Mouse (Mus musculus): Measurements from ENCODE around the gene Runx2. TPM values are rescaled to one million over a fixed set of nuclear protein-coding genes. Genes with fewer than 3 reads are reported as not detected.

Gene Runx2
- total RNA-seq, 2 experiments from 2014 or later = 3.2 to 15.0 TPM

DNA sequence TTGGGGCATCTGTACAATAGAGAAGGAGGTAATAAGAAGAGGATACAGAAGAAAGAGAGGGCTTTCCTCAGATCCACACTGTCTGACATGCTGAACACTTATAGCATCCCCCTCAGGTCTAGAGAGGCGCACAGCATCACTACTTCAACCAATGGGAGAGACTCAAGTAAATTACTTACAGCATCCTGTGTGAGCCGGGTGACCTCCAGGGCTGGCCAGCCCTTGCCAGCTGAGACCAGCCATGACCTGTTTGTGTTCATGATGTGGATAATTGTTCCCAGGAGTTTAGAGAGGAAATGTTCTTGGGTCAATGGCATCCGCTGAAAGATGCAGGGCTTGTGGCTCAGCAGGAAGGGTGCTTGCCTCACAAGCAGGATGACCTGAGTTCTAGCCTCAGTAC, 308.1 kb downstream of the Runx2 start:
- no peak for ATAC-seq (replicated peaks; ENCODE audit: low FRiP score, poor library complexity, severe bottlenecking)

DNA sequence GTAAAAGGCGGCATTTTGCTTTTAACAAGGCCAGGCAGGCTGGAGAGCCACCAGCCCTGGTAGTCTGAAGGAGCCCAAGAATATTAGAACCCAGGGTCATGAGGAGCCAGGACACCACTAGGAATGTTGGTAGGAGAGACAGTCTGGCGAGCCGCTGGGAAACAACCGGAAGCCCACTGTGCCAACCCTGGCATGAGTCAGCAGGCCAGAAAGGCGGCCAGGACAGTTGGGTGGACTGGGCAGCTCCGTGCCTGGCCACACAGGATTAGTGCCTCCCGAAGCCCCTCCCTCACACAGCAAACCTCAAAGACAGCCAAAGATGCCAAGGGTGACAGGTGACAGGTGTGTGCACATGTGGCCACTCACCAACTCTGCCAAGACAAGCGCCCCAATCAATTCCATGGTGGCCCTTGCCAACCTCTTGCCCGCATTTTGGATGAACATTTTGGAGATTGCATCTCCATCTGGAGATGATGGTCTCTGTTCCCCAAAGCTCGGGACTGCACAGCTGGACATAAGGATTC, 309.7 kb downstream of the Runx2 start:
- ATAC-seq (replicated peaks; ENCODE audit: low FRiP score, poor library complexity, severe bottlenecking) = no peak

DNA sequence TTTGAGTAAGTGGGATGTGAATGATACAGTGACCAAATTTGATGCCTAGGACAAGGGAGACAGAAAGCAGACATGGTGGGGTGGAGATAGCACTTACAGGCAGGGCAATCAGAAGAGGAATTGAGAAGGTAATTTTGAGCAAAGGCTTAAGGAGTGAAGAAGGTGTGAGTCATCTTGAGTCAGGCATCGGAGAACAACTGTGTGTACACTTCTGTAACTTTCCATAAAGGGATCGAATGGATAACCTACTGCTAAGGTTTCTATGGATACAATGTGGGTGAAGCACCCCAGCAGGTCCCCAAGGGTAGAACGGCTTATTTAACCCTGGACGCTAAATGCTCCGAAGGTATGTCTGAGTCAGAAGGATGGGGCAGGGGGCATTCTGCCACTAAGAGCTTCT, 312.4 kb downstream of the Runx2 start:
- ATAC-seq (replicated peaks; ENCODE audit: low FRiP score, poor library complexity, severe bottlenecking) = no peak

DNA sequence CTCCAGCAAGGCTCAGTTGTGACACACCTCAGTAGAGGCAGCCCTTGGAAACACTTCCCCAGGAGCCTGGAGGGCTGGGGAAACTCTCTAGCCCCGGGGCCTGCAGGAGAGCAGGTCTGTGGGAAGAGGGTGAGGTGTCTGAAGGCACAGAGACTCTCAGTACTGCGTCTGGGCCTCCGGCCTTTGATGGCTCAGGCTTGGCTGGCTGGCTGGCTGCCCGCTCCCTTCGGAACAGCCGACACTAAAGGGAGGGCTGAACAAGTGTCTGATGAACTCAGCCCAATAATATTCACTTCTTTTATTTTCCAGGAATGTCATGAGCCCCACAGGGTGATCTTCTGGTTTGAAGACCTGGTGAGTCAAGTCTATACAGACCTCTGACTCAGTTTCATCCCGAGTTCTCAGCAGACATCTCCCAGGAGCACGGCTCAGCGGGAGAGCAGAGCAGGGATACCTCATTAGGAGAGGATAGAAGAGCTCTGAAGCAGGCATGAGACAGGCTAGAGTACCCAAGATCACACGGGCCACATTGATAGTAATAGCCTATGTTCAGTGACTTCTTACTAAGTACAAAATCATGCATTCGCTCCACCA, 314.2 kb downstream of the Runx2 start:
- no peak for ATAC-seq (replicated peaks; ENCODE audit: low FRiP score, poor library complexity, severe bottlenecking)

DNA sequence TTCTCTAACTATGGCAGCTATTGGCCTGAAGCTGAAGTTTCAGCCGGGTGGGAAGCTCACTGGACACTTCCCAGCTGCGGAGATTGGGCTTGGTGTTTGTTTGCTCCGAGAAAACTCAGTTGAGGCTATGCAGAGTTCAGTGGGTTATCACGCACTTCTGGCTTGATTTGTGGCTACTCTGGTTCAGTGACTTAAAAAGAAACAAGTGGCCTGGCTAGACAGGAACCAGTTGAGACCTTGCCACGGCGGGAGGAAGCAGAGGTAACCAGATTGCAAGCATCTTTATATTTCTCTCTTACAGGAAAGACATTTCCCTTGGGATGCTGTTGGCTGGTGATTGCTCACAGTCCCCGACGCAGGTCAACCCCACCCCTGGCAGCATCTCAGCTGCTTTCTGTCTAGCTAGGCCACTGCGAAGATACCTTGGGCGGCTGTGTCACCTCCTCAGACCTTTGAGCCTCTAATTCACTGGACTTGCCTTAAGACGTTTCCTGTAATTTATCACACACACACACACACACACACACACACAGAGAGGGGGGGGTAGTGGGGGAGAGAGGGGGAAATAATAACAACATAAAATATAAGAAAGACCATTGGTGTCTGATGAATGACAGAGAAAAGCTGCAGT, 324.3 kb downstream of the Runx2 start:
- no peak for ATAC-seq (replicated peaks; ENCODE audit: low FRiP score, poor library complexity, severe bottlenecking)

DNA sequence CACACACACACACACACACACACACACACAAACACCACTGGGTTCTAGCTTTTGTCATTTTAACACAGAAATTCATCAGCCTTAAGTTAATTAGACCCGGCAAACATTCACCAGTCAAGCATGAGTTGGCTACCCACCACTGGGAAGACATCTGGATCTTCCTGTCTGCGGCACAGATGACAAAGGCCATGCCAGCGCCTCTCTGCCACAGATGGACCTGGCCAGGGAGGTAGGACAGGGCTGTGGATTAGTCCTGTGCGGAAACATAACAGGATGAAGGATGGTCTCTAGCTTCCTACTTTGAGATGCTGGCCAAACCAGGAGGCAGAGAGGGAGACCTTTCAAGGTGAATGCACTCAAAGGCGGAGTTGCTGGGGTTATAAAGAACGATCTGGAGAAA, 325.3 kb downstream of the Runx2 start:
- no peak for ATAC-seq (replicated peaks; ENCODE audit: low FRiP score, poor library complexity, severe bottlenecking)

DNA sequence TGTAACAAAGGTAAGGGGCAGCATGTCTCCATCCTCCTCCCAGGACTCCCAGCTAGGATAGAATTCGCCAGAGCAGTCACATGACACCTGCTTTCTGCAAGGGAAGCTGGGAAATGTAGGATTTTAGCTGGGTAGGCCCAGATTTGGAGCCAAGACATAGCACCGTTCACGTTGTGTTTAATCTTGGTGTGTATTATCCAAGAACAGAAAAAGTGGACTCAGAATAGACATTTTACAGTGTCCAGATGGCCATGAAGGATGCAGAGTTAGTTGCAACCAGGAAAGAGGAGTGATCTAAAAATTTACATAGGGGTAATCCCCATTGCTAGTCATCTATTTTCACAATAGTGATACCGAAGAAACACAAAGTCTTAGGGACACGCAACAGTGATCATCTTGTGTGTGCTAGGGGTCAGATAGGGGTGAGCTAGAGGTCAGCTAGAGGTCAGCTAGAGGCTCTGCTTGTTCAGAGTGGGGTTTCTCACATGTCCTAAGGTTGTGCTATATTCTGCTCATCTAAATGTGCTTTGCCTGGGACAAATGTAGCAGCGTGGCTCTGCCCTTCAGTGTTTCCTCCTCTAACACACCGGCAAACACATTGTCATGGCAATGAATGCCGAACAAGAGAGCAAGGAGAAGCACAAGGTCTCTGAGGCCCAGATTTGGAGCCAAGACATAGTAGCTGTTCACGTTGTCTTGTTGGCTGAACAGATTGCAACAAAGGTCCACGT, 326.9 kb downstream of the Runx2 start:
- ATAC-seq (replicated peaks; ENCODE audit: low FRiP score, poor library complexity, severe bottlenecking) = no peak

DNA sequence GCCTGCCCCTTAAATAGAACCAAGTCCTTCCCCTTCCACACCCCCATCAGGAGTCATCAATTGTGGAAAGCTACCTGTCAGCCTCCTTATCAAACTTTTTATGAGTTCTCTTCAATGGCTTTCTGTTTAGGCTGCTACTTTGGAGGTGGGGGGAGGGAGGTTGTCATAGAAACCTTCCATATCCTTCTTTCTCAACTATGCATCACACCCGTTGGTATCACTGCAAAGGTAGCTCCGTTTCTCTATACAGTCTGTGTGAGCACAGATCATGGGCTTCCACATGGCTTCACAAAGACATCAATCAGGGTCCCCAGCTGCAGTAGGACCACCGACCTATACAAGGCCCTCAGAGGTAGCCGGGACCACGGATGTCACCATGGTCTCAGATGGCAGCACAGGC, 329.3 kb downstream of the Runx2 start:
- no peak for ATAC-seq (replicated peaks; ENCODE audit: low FRiP score, poor library complexity, severe bottlenecking)

DNA sequence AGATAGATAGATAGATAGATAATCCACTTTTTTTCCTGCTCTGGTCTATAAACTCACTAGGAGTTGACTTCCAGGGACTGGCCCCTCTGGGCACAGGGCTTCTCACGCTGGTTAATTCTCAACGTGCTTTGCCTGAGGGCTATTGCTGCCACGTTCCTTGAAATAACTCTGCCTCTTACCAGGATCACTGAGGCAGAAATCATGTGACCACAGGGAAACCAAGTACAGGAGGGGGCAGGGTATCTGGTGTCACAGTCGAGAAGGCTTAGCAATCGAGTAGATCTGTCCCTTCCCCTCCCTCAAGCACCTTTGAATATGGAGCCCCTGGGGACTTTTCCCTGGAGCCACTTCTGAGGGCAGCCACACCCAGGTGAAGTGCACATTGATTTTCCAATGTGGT, 334.7 kb downstream of the Runx2 start:
- ATAC-seq (replicated peaks; ENCODE audit: low FRiP score, poor library complexity, severe bottlenecking) = no peak

DNA sequence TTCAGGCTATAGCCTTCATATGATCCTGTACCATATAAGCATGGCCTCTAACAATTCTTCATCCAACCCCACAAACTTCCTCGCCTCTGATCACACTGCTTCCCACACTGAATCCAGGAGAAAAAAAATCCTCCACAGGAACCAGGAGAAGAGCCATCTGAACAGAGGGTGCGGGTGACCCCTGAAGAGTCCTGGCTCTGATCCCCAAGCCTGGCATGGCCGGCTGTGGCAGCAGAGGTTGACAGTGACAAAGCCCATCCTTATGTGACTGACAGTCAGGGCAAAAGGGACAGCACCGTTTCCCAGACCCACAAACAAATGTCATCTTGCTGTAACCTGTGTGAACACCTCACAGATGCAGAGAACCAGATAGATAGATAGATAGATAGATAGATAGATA, 335.1 kb downstream of the Runx2 start:
- no peak for ATAC-seq (replicated peaks; ENCODE audit: low FRiP score, poor library complexity, severe bottlenecking)

DNA sequence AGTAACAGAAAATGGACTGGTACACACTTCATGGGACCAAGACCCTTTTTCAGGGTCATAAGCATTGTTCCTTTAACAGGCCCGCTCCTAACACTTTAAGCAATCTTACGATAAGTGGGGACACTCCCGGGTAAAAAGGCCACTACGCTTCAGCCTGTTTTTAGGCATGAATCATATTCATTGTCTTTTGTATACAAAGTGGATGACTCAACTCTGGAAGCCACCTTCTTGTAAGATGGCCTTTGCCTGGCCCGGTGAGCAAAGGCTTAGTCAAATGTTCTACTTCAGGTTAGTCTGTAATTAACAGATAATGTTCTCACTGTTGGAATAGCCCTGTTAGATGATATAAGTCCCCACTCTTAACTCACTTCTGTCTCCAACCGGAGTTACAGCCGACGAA, 338.7 kb downstream of the Runx2 start:
- no peak for ATAC-seq (replicated peaks; ENCODE audit: low FRiP score, poor library complexity, severe bottlenecking)

DNA sequence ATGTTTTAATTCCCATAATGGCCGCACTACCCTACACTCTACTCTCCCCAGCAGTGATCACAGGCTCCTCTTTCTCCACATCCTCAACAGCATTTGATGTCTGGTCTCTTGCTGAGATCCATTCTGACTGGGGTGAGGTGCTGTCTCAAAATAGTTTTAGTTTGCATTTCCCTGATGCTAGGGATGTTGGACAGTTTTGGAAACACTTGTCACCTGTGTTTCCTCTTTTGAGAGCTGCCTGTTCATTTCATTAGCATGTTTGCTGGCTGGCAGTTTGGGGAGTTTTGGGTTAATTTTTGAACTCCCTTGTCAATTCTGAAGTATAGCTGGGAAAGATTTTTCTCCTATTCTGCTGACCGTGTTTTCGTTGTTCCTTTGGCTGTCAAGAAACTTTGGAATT, 340.3 kb downstream of the Runx2 start:
- ATAC-seq (replicated peaks; ENCODE audit: low FRiP score, poor library complexity, severe bottlenecking) = no peak

DNA sequence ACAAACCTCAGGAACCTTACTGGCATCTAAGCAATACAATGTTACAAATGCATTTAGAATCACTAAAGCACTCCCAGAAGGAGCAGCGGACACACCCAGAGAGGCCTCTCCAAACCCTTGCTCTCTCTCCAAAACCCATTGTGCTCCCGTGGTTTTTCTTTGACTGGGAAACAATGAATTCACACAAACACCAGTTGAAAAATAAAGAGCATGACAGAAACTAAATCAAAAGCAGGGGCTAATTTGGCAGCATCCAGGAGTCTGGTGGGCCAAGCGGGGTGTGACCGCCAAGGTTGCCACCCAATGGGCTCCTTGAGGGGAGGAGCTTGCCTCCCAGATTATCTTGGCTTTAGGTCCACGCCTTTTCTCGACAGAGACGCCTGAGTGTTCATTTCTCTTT, 341.9 kb downstream of the Runx2 start:
- no peak for ATAC-seq (replicated peaks; ENCODE audit: low FRiP score, poor library complexity, severe bottlenecking)

DNA sequence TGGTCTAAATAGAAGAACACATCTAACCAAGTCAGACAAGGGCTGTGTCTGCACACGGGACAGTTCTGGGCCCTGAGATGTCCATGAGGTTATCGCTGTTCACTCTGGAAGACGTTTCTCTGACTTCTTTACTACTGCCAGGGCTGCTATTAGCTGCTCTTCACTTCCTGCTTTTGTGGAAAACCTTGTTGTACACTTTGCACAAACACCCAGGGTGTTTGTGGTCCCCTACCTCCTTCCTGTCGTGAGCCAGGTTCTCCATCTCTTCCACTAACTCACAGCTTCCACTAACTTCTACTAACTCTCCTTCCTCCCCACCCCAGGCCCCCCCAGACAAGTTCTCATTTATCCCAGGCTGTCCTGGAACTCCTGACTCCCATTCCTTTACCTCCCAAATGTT, 350.9 kb downstream of the Runx2 start:
- no peak for ATAC-seq (replicated peaks; ENCODE audit: low FRiP score, poor library complexity, severe bottlenecking)

DNA sequence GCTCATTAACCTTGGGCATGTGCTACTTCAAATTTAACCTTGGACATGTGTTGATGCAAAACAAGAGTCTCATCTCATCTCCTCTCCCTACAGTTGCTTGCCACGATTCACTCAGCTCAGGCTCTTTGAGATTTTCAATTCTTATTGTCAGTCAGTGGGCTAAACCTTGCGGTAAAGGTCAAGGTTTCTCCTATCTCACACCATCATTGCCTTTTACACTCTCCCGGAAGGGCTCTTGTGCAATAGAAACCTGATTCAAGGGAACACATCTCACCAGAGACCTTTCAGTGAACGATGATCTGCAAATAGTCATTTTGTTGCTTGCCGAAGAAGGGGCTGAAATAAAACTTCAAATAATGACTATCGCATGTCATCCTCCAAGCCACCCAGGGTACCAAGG, 354.4 kb downstream of the Runx2 start:
- ATAC-seq (replicated peaks; ENCODE audit: low FRiP score, poor library complexity, severe bottlenecking) = no peak

DNA sequence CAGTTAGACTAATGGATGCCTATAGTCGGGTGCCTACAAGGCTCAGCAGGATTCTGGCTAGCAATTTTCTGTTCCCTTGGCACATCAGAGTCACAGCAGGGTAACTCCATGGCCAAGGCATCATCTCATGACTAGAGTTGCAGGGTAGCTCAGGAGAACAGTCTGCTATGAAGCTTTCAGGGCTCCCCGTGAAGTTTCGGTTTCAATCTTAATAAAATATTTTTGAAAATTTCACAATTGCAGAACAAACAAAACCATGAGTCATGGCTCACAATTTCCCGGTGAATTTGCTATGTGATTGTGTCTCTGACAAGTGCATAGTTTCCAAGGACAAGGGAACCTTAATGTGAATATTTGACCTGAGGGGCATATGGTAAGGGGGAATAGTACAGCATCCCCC, 355.6 kb downstream of the Runx2 start:
- ATAC-seq (replicated peaks; ENCODE audit: low FRiP score, poor library complexity, severe bottlenecking) = no peak

DNA sequence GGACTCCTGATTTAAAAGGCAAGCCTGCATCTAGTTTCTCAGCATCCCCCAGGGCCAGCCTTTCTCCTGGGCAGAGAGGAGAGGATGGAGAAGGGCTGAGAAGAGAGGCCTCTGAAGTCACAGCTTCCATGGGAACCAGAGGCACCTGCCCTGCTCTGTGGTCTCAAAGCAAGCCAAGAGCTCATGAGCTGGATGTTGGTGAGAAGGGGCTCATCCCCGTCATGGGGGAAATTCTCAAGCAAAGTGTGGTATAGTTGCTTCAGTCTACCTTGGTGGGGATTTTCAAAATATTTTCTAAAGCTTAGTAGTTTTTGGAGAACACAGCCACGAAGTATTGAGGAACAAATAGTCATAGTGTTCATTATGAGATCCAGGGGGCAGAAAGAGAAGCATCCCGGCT, 357.9 kb downstream of the Runx2 start:
- no peak for ATAC-seq (replicated peaks; ENCODE audit: low FRiP score, poor library complexity, severe bottlenecking)

DNA sequence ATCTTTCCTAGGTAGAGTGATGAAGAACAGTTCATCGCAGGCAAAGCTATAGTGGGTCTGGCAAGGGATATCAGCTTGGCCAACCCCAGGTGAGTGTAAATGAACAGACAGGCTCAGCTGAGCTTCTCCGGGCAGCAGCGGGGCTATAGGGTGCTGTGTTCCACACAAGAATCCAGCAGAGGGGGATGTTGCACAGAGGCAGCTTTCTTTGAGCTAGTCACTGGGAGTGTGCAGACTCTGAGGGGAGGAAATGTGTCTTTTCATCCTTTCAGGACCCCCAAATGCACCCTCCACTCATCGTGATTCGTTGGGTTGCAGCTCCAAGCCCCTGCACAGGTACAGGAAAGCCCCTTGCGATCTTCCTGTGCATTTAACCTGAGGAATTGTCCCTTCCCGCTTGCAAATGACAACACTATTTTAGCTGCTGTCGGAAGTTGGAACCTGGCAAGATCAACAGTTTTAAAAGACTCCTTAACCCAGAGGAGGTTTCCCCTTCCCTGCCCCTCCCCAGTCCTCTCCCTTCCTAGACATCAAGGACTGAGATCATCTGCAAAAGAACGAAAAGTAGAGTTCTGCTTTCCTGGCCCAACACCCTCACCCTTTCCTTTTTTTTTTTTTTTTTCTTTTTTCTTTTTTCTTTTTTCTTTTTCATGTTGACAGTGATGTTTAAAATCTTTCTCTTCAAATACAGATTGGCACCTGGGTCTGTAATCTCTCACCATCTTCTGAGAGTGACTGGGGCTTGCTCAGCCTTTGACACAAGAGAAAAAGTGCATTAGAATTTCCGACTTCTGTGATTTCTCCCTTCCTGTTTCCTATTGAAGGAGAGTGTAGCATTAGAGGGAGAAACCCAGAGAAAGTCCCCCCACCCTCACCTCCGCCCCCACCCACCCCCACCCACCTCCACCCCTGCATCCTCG, 358.7 kb downstream of the Runx2 start:
- ATAC-seq (replicated peaks; ENCODE audit: low FRiP score, poor library complexity, severe bottlenecking) = no peak

DNA sequence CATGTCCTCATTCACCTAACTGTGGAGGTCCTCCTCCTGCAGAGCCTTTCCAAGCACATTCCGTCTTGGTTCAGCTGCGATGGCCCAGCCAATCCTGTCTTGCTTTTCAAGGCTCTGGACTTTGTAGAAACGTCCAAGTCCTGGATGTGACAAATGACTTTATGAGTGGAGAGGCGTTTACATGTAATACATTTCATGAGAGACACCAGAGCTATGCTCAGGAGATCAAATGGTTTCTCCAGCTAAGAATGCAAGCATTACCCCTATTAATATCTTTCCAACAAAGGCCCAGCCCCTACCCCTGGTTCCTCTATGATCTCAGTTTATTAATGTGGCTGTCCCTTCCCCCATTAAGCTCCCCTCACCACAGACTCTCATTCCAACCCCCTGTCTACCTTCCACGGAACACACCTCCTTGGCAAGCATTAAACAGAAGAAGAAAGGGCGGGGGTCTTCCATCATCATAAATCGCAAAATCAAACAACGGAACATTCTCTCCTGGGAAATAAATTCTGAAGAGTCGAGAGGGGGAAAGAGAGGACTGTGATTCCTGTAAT, 364.6 kb downstream of the Runx2 start:
- no peak for ATAC-seq (replicated peaks; ENCODE audit: low FRiP score, poor library complexity, severe bottlenecking)

All from erythroblast, adult 5-6 weeks (primary cell).